Mouse (Mus musculus) spleen, adult 2 months (tissue): ENCODE results near the gene Hprt.

ENCODE experiments used
- CTCF ChIP-seq: fragments of 200-500 bp; IDR thresholded peaks from 2 replicates; pipeline ENCODE4 v1.5.1; 2011; ENCODE audit warnings: mild to moderate bottlenecking, inconsistent platforms; ENCODE audit not compliant: insufficient read depth, insufficient read length, insufficient replicate concordance; ENCODE audit errors: extremely low read depth
- POLR2A ChIP-seq: fragments of 200-500 bp; IDR thresholded peaks from 2 replicates; pipeline ENCODE4 v1.6.1; 2011; ENCODE audit warnings: low read depth, low read length, inconsistent platforms

GRCm38 (mm10) chrX:53045187-53045903 lies 57.4 kb downstream of the Hprt start:
- TF ChIP-seq CTCF: no peak
- no peak for TF ChIP-seq POLR2A
